Comparison of ENCODE assay signal across 14 mouse cellular contexts in the genomic region with DNA sequence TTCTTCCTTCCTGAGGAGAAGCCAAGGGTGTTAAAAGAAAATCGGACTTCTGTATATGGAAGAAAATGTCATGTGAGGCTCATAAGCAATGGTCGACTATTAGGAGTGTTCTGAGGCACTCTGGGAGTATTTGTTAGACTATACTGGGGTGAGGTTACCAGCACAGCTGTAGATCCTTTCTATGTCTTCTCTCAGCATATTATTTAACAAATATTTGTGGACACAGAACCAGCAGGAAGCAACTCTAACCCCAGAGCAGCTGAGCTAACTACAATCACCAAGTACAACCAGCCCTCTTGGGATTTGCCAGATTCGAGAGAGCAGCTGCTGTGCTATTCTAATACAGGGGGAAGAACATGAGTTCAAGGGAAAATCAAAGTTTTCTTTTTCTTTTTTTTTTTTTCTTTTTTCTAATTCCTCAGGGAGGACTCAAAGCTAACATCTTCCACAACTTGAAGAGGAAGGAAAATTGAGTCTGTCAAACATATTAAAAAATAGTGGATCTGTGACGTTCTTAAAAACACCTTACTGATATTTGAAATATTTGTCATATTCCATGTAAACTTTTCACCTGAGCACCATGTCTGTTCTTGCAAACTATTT.
DNase-seq lines count a peak whose midpoint lies in the region; ATAC-seq and TF ChIP-seq lines count a peak whose summit lies in the region.
"Had no signal": no experiment of that assay in that cellular context is flagged by ENCODE, and none has a peak within 500 bp of the region (broad histone marks: within the 10 kb centered on the region; RNA-seq: fewer than 3 reads in every experiment).

No protein-coding gene starts in this region.

- no peak for TF ChIP-seq CTCF in CH12.LX (conservative IDR thresholded peaks at IDR 0.05 in 1 of 2, IDR thresholded peaks at IDR 0.05 in 1 of 2; ENCODE audit: low read depth in 2 of 2, low read length in 2 of 2)
- no peak for TF ChIP-seq CTCF in layer of hippocampus, adult 2 months (conservative IDR thresholded peaks at IDR 0.05)

- no peak overlapping the region for H3K4me3 ChIP-seq in hindbrain, embryonic 11.5 days (ENCODE audit: low read depth, low read length)
- H3K4me3 ChIP-seq in hindbrain, embryonic 13.5 days = no peak overlapping the region
- H3K4me3 ChIP-seq in CH12.LX (replicated peaks in 1 of 3; ENCODE audit: low read depth in 2 of 3, low read length in 2 of 3, poor library complexity in 1 of 3) = no peak overlapping the region
- H3K4me3 ChIP-seq in forebrain, embryonic 13.5 days = no peak overlapping the region
- no peak overlapping the region for H3K4me3 ChIP-seq in layer of hippocampus, adult 2 months
- H3K4me3 ChIP-seq: erythroblast, embryonic 14.5 days; heart, adult 2 months; megakaryocyte, embryonic 14.5 days had no signal

- H3K4me1 ChIP-seq in hindbrain, embryonic 11.5 days (replicated peaks; ENCODE audit: control insufficient read depth, insufficient read depth, low read length) = no peaks in the 10 kb centered on the region
- H3K4me1 ChIP-seq in hindbrain, embryonic 13.5 days (replicated peaks) = no peaks in the 10 kb centered on the region
- H3K4me1 ChIP-seq in CH12.LX (ENCODE audit: control insufficient read depth in 1 of 2, insufficient read depth in 2 of 2) = peaks cover 0 to 22% of the 10 kb centered on the region in 2 experiments; a peak in 2 of 4 replicates
- H3K4me1 ChIP-seq in forebrain, embryonic 13.5 days = no peaks in the 10 kb centered on the region
- H3K4me1 ChIP-seq: megakaryocyte, embryonic 14.5 days had no signal

- TF ChIP-seq POLR2A in CH12.LX (IDR thresholded peaks at IDR 0.05; ENCODE audit: low read depth, low read length) = no peak

- 59% methylated on average over 4 of the region's 4 CpGs for WGBS in hindbrain, embryonic 11.5 days
- WGBS in hindbrain, embryonic 13.5 days = 62% methylated on average over 4 of the region's 4 CpGs
- WGBS in forebrain, embryonic 13.5 days = 74% methylated on average over 4 of the region's 4 CpGs

- in situ Hi-C loops in CH12.LX (cut with MboI; ENCODE audit: low pct_ligation_motif_present, low pct_unique_long_range_greater_than_20kb, low sequenced_read_pairs) = no loop called here

- H3K4me2 ChIP-seq in hindbrain, embryonic 11.5 days (replicated peaks; ENCODE audit: low read depth, low read length) = no peak overlapping the region
- no peak overlapping the region for H3K4me2 ChIP-seq in hindbrain, embryonic 13.5 days
- peak overlapping the region; percentile 70; the same call in 1 of the 2 replicates for H3K4me2 ChIP-seq in CH12.LX (ENCODE audit: insufficient read depth, low read depth, poor library complexity, severe bottlenecking)
- H3K4me2 ChIP-seq in forebrain, embryonic 13.5 days = no peak overlapping the region

- H3K9me3 ChIP-seq in hindbrain, embryonic 11.5 days (ENCODE audit: control insufficient read depth, low read length) = no peaks in the 10 kb centered on the region
- no peaks in the 10 kb centered on the region for H3K9me3 ChIP-seq in hindbrain, embryonic 13.5 days
- no peaks in the 10 kb centered on the region for H3K9me3 ChIP-seq in CH12.LX (replicated peaks; ENCODE audit: low read length)
- H3K9me3 ChIP-seq in forebrain, embryonic 13.5 days (replicated peaks) = no peaks in the 10 kb centered on the region
- H3K9me3 ChIP-seq: megakaryocyte, embryonic 14.5 days had no signal

- TF ChIP-seq EP300 in CH12.LX (IDR thresholded peaks at IDR 0.05; ENCODE audit: low read length) = peak; percentile 62

- H3K36me3 ChIP-seq in hindbrain, embryonic 11.5 days (ENCODE audit: control insufficient read depth, insufficient read depth, low read length) = no peaks in the 10 kb centered on the region
- no peaks in the 10 kb centered on the region for H3K36me3 ChIP-seq in hindbrain, embryonic 13.5 days
- H3K36me3 ChIP-seq in CH12.LX (replicated peaks in 1 of 2; ENCODE audit: control insufficient read depth in 1 of 2, insufficient read depth in 1 of 2, low read length in 1 of 2) = no peaks in the 10 kb centered on the region
- no peaks in the 10 kb centered on the region for H3K36me3 ChIP-seq in forebrain, embryonic 13.5 days (ENCODE audit: poor library complexity, severe bottlenecking)

- H3K79me2 ChIP-seq in CH12.LX (replicated peaks; ENCODE audit: control insufficient read depth, extremely low read depth, insufficient read depth, poor library complexity, severe bottlenecking) = no peaks in the 10 kb centered on the region

- ATAC-seq in hindbrain, embryonic 11.5 days (ENCODE audit: low FRiP score) = no peak
- ATAC-seq in hindbrain, embryonic 13.5 days (ENCODE audit: low FRiP score) = no peak
- no peak for ATAC-seq in forebrain, embryonic 13.5 days

- peak; percentile 37 for DNase-seq in hindbrain, embryonic 11.5 days (ENCODE audit: low spot score)
- DNase-seq in CH12.LX (ENCODE audit: extremely low read depth) = peak; percentile 72
- peak; percentile 8 for DNase-seq in embryo, embryonic 11.5 days (ENCODE audit: low read depth, low spot score)
- DNase-seq in kidney, postnatal 10 days = peak; percentile 53
- no peak for DNase-seq in adrenal gland, adult 2 months
- no peak for DNase-seq in layer of hippocampus, adult 2 months (ENCODE audit: low spot score in 2 of 2)
- DNase-seq: cerebellum, adult 11 months; liver; thymus, postnatal 25 days had no signal

- no peak; the same call in none of the 2 replicates for TF ChIP-seq RAD21 in CH12.LX (IDR thresholded peaks at IDR 0.05; ENCODE audit: low read depth, low read length)

- dilution Hi-C loops in CH12.LX (cut with MboI; ENCODE audit: extremely low pct_ligation_motif_present, extremely low pct_unique_long_range_greater_than_20kb, low sequenced_read_pairs) = no loop called here

- no peak overlapping the region for H3K9ac ChIP-seq in hindbrain, embryonic 11.5 days (ENCODE audit: low read depth, low read length)
- H3K9ac ChIP-seq in hindbrain, embryonic 13.5 days = no peak overlapping the region
- H3K9ac ChIP-seq in CH12.LX (ENCODE audit: insufficient read depth, low read depth) = peak overlapping the region; percentile 39; the same call in 1 of the 2 replicates
- no peak overlapping the region for H3K9ac ChIP-seq in forebrain, embryonic 13.5 days

- H3K27me3 ChIP-seq in hindbrain, embryonic 11.5 days (ENCODE audit: control insufficient read depth, insufficient read depth, low read length) = no peaks in the 10 kb centered on the region
- no peaks in the 10 kb centered on the region for H3K27me3 ChIP-seq in hindbrain, embryonic 13.5 days
- no peaks in the 10 kb centered on the region for H3K27me3 ChIP-seq in CH12.LX (replicated peaks)
- no peaks in the 10 kb centered on the region for H3K27me3 ChIP-seq in forebrain, embryonic 13.5 days
- H3K27me3 ChIP-seq: megakaryocyte, embryonic 14.5 days had no signal

- H3K27ac ChIP-seq in hindbrain, embryonic 11.5 days (ENCODE audit: low read depth, low read length) = no peak overlapping the region
- no peak overlapping the region for H3K27ac ChIP-seq in hindbrain, embryonic 13.5 days
- no peak overlapping the region for H3K27ac ChIP-seq in CH12.LX (ENCODE audit: insufficient read depth, low read depth)
- H3K27ac ChIP-seq in forebrain, embryonic 13.5 days = no peak overlapping the region
- H3K27ac ChIP-seq in layer of hippocampus, adult 2 months = no peak overlapping the region
- H3K27ac ChIP-seq: heart, adult 2 months had no signal

TF ChIP-seq in CH12.LX, 34 proteins besides CTCF, POLR2A, EP300 and RAD21 (continues in another document):
- TF ChIP-seq HCFC1 (IDR thresholded peaks at IDR 0.05; ENCODE audit: low read depth, low read length) = no peak
- TF ChIP-seq ZMIZ1 (IDR thresholded peaks at IDR 0.05; ENCODE audit: low read depth, low read length) = no peak
- TF ChIP-seq KAT2A (IDR thresholded peaks at IDR 0.05; ENCODE audit: insufficient replicate concordance, low read length) = 0 out of 2 replicates have a peak, but pooled peaks have one; percentile 31
- TF ChIP-seq JUN (IDR thresholded peaks at IDR 0.05; ENCODE audit: insufficient read depth, low read depth, low read length) = no peak
- TF ChIP-seq POLR2AphosphoS2 (IDR thresholded peaks at IDR 0.05; ENCODE audit: low read depth, low read length) = no peak
- no peak for TF ChIP-seq NRF1 (IDR thresholded peaks at IDR 0.05; ENCODE audit: low read depth, low read length)
- no peak for TF ChIP-seq MXI1 (IDR thresholded peaks at IDR 0.05; ENCODE audit: low read depth, low read length)
- no peak for TF ChIP-seq USF2 (conservative IDR thresholded peaks at IDR 0.05; ENCODE audit: low read depth, low read length)
- TF ChIP-seq PAX5 (IDR thresholded peaks at IDR 0.05; ENCODE audit: low read length) = no peak
- 0 out of 2 replicates have a peak, but pooled peaks have one; percentile 43 for TF ChIP-seq TCF12 (IDR thresholded peaks at IDR 0.05; ENCODE audit: low read depth, low read length)
- TF ChIP-seq MYC (IDR thresholded peaks at IDR 0.05; ENCODE audit: low read depth, low read length) = no peak
- TF ChIP-seq ZKSCAN1 (IDR thresholded peaks at IDR 0.05; ENCODE audit: borderline replicate concordance, low read depth, low read length) = no peak
- no peak for TF ChIP-seq JUND (conservative IDR thresholded peaks at IDR 0.05; ENCODE audit: low read depth, low read length)
- TF ChIP-seq CHD2 (IDR thresholded peaks at IDR 0.05; ENCODE audit: low read length) = no peak
- peak; percentile 72; the same call in 1 of the 2 replicates for TF ChIP-seq MEF2A (IDR thresholded peaks at IDR 0.05; ENCODE audit: borderline replicate concordance, low read depth, low read length)
- TF ChIP-seq ZC3H11A (IDR thresholded peaks at IDR 0.05; ENCODE audit: low read depth, low read length) = no peak
- TF ChIP-seq BHLHE40 (IDR thresholded peaks at IDR 0.05; ENCODE audit: low read depth, low read length) = peak; percentile 29
- TF ChIP-seq MAZ (IDR thresholded peaks at IDR 0.05; ENCODE audit: low read depth, low read length) = no peak
- no peak for TF ChIP-seq CHD1 (IDR thresholded peaks at IDR 0.05; ENCODE audit: low read depth, low read length)
- no peak for TF ChIP-seq E2F4 (IDR thresholded peaks at IDR 0.05; ENCODE audit: insufficient replicate concordance, low read depth, low read length)
- TF ChIP-seq TBP (conservative IDR thresholded peaks at IDR 0.05; ENCODE audit: low read depth, low read length) = no peak
- peak; percentile 50; the same call in 1 of the 2 replicates for TF ChIP-seq SIN3A (IDR thresholded peaks at IDR 0.05; ENCODE audit: low read length)
- TF ChIP-seq GABPA (IDR thresholded peaks at IDR 0.05; ENCODE audit: insufficient replicate concordance, low read depth, low read length) = no peak
- TF ChIP-seq ZNF384 (IDR thresholded peaks at IDR 0.05; ENCODE audit: low read depth, low read length) = peak; percentile 91
- TF ChIP-seq MAFK (IDR thresholded peaks at IDR 0.05; ENCODE audit: insufficient replicate concordance, low read length) = no peak
- 0 out of 2 replicates have a peak, but pooled peaks have one; percentile 36 for TF ChIP-seq MAX (IDR thresholded peaks at IDR 0.05; ENCODE audit: low read length)
- TF ChIP-seq ELF1 (IDR thresholded peaks at IDR 0.05; ENCODE audit: low read depth, low read length) = no peak
- no peak for TF ChIP-seq SMC3 (IDR thresholded peaks at IDR 0.05; ENCODE audit: low read depth, low read length)

Comparison
In these comparisons a context has a peak if more than half of its experiments do, and no peak if none do; other contexts are left out.
1. DNase-seq: peak in hindbrain, embryonic 11.5 days (single experiment), CH12.LX (single experiment), embryo, embryonic 11.5 days (single experiment) and kidney, postnatal 10 days (single experiment); none in adrenal gland, adult 2 months (single experiment) and layer of hippocampus, adult 2 months (0 of 2).